Mouse (Mus musculus): ENCODE measurements around the gene Ets2.

Gene Ets2

DNA sequence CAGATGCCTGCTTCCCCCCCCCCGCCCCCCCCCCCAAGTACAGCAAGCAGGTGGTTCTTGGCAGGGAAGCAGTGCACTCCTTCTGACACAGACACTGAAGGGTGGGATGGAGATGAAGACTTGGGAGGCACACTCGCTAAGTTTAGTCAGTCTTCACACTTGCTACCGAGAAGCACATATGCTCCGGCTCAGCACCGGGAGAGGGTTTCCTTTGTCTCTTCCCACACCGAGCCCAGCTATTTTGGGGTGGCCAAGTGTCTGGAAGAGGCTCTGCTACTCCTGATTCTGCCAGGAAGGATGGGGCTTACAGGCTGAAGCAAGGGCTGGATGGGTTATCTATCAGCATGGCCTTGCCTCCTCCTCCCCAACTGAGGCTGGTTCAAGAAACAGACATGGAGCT is 5.3 kb upstream of the Ets2 start:
- no peak for DNase-seq (ENCODE audit: low read depth in 2 of 2, low spot score in 2 of 2)

DNA sequence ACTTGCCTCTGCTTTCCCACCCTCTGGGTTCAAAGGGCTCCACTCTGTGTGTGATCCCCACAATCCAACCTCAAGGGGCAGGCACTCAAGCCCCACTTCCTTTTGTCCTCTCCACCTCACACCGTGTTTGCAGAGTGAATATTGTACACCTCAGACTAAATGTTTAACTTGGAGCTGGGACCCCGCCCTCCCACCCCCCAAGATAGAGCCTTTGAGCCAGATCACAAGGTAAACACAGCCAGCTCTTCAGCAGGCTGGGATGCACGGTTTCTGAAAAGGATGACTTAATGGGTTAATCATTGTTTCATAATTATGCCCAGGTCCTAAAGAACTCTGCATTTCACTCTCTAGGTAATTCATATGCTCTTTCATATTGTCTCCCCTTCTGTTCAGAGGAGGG is 2.2 kb upstream of the Ets2 start:
- no peak for DNase-seq (ENCODE audit: low read depth in 2 of 2, low spot score in 2 of 2)

DNA sequence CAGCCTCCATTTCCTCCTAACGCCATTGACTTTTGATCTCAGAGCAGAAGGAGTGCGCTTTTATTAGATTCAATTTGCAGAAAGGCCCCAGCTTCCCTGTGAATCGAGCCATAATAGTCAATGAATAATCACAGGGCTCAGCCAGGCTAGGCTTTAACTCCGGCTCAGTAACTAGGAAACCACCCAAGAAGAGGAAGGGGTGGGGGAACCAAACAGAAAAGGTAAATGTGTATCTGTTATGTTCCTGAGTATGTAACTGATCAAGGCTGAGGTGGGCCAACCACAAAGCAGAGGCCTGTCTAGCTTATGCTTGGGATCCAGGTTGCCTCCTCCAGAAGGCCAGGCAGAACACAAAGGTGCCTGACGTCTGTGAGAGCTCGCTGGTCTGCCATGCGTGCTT is 1.7 kb upstream of the Ets2 start:
- DNase-seq (ENCODE audit: low read depth in 2 of 2, low spot score in 2 of 2), result no peak

DNA sequence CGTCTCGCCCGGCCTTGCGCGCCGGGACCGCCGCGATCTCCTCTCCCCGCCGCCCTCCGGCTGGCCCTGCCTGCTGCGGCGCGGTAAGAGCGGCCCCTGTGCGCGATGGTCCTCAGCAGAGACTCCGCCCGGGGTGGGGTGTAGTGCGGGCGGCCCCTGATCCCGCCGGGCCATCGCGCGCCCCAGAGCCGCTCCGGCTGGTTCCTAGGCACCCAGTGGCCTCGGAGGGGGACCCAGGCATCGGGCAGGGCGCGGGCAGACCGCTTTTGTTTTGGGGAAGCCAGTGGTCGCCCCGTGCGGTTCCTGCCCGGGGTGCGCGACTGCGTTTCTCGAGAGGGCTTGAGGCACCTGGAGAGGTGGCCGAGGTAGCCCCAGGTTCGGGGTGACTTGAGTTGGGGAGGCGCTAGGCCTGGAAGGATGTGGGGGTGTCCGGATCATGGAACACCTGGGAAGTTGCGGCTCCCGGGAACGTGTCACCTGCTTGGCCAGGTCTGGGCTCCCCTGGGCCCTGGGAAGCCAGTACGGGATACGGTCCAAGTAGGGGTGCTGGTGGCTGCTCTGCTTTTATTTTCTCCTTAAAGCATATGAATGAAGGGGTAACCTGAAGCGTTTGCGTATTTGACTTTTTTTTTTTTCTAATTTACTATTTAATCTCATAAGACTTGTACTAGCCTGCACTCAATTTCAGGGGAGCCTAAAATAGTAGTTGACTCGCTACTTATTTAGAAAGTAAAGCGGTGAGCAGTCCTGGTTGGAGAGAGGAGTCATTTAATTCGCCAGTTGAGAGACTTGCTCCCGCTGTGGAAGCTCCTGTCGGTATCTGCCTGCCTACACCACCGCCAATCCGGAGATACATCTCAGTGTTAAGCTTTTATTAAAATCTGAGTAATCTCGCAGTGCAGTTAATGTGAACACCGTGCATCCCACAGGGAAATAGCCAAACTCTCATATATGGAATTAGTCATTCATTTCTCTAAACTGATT is 979 bp downstream of the Ets2 start:
- peak in 1 of 2 experiments; percentile 35 for DNase-seq (ENCODE audit: low read depth in 2 of 2, low spot score in 2 of 2)

DNA sequence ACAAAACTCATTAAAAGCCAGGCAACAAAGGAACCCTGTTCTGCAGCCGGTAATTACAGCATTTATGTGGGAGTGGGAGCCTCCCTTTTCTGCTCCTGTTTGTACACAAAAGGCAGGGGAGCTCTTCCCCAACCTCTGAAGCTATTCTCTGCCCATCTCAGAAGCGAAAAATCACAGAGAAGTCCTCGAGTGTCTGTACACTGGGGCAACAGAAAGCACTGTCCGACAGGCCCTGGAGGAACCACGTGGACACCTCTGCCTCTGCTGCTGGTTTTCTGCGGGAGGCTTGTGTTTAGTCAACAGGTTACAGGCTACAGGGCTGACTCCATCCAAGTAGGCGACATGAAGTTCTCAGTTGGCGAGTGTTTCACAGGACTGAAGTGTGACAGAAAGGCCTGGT is 2.1 kb downstream of the Ets2 start:
- no peak for DNase-seq (ENCODE audit: low read depth in 2 of 2, low spot score in 2 of 2)

DNA sequence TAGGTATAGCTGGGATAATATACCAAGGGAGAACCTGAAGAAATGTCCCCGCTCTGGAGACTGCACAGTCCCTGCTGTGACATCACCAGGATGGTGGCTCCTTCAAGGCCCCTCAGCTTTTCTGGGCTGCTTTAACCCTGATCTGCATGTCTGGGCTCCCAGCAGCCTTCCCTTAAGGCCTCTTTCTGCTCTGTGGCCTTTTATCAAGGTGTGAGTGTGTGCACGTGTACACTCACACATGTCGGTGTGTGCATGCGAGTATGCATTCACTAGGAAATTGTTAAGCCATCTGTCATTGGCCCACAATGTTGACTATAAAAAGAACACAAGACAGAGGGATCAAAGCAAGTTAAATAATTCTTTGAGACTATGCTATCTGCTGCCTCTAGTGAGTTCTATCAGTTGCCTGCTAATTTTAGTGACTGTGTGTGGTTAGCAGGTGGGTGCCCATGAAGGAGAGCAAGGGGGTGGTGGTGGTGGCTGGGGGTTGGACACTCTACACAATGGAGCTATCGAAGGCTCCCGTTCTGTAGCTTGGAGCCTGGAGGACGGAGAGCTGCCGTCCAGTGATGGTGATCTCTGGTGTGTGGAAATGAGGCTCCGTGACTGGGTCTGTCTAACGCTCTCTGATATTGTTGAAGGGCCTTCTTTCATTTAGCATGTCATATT is 2.9 kb downstream of the Ets2 start:
- no peak for DNase-seq (ENCODE audit: low read depth in 2 of 2, low spot score in 2 of 2)

DNA sequence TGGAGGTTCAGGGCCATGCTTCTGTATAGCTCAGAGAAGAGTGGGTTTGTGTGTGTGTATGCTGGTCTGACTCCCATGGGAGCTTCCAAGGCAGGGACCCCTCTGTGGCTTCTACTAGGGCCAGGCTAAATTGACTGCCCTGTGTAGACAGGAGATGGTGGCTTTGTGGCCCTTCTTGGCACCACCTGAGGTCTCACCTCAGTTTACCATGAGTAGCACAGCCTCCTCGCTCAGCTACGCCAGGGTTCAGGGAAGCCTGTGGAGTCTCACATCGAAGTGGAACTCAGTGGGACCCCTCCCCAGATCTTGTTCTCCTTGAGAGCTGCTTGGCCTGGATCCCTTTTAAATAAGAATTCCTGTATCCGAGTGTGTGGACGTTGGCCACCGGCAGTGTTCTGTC is 3.9 kb downstream of the Ets2 start:
- DNase-seq (ENCODE audit: low read depth in 2 of 2, low spot score in 2 of 2), result no peak

DNA sequence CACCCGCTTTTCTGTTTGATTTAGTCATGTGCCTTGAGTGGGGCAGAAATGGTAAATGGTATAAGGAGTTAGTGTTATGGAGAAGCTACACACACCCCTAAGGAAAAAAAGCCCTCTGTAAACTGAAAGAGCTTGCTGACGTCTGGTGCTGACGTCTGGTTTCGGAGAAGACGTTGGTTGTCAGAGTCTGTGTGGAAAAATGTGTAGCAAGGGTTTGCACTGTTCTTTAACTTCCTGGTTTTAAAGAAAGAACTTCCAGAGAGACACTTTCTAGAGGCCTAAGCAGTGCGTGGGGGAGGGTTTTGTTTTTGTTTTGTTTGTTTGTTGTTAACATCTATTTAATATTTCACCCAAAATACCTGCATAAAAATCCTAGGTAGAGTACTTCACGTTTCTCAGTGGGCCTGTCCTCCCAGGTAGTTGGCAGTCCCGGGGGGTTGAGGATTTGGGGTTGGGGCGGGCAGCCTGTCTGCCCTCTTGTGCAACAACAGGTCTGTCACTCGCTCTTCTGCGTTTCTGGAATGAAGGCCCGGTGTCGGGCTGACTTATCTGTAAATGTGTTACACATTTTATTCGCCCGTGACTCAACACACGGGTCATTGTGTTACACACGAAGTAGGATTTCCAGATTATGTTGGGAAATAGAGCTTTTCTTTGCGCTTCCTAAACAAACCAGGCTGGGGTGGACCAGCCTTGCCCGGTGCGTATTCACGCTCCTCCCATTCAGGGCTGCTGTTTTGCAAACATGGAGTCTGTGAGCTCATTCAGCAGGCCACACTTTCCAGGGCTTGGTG is 6.5 kb downstream of the Ets2 start:
- DNase-seq (ENCODE audit: low read depth in 2 of 2, low spot score in 2 of 2), result no peak

DNA sequence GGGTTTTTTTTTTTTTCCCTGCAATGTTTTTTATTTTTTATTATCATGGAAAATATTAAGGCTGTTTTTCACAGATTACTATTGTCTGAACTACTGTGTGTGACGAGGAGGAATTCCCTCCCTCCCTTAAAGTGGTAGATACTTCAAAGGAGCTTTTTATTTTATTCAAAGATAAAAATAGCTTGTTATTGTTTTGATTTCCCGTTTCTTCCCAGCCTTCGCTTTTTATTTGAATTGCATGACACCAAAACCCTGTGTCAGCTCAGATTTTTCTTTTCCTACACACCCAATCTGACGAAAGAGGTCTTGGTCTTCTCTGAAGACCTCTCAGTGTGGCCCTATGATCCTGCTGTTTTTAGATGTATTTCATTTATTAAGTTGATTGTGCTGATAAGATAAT is 7.3 kb downstream of the Ets2 start:
- DNase-seq (ENCODE audit: low read depth in 2 of 2, low spot score in 2 of 2), result no peak

DNA sequence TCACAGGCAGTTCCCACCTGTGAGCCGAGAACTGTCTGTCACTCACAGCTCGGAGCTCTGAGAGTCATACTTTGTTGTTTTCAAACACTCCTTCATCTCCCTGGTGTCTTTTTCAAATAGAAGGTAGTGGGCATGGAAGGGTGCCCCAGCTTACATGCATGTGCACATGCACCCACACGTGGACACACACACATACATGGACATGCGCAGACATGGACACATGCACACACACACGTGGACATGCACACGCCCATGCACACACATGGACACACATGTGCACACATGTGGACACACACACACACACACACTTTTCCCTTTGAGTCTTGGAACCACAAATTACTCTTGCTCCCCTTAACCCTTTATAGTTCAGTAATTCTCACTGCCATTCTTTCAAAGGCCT is 8.3 kb downstream of the Ets2 start:
- DNase-seq (ENCODE audit: low read depth in 2 of 2, low spot score in 2 of 2), result no peak

DNA sequence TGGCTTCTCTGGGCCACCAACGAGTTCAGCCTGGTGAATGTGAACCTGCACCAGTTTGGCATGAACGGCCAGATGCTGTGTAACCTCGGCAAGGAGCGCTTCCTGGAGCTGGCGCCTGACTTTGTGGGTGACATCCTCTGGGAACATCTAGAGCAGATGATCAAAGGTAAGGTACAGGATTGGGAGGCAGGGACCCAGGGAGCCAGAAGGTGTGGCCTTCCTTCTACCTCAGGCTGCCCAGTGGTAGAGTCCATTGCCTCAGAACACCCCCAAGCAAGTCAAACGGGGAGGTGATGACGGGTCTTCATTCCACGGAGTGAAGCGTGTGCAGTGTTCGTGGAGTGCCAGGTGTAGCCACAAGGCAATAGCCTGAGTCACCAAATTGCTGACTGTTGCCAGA is 10.2 kb downstream of the Ets2 start:
- no peak for DNase-seq (ENCODE audit: low read depth in 2 of 2, low spot score in 2 of 2)

DNA sequence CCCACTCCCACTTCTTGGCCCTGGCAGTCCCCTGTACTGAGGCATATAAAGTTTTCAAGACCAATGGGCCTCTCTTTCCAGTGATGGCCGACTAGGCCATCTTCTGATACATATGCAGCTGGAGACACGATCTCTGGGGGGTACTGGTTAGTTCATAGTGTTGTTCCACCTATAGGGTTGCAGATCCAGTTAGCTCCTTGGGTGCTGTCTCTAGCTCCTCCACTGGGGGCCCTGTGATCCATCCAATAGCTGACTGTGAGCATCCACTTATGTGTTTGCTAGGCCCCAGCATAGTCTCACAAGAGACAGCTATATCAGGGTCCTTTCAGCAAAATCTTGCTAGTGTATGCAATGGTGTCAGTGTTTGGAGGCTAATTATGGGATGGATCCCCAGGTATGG is 11.2 kb downstream of the Ets2 start:
- peak in 1 of 2 experiments; percentile 30 for DNase-seq (ENCODE audit: low read depth in 2 of 2, low spot score in 2 of 2)

DNA sequence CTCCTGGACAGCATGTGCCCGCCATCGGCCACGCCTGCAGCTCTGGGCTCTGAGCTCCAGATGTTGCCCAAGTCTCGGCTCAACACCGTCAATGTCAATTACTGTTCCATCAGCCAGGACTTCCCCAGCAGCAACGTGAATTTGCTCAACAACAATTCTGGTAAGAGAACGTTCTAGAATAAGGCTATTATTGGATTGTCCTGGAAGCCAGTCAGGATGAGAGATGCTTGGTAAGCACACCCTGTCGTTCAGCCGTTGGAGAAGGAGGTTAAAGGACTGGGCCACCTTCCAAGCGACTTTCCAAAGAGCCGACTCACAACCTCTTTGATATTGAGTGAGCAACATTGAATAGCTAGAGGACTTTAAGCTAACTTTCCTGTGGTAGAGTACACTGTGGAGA is 13.2 kb downstream of the Ets2 start:
- DNase-seq (ENCODE audit: low read depth in 2 of 2, low spot score in 2 of 2), result no peak

DNA sequence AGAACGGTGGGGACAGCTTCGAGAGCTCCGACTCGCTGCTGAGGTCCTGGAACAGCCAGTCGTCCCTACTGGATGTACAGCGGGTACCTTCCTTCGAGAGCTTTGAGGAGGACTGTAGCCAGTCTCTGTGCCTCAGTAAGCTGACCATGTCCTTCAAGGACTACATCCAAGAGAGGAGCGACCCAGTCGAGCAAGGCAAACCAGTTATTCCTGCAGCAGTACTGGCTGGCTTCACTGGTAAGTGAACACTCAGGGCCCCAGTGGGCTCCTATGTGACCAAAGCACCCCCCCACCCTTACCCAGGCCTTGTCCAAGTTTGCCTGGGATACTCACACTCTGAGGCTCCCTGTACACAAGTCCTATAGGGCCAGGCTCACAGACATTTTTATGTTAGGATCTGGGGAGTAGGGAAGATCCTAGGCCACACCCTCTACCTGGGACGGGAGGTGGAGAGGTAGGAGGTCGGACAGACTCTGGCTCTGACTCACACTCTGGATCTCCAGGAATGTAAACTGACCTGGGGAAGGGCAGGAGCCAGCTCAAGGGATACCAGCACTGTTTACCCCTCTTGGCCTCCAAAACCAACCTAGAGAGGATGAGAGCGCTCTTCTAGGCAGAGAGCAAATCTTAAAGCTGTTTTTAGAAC is 14.3 kb downstream of the Ets2 start:
- no peak for DNase-seq (ENCODE audit: low read depth in 2 of 2, low spot score in 2 of 2)

DNA sequence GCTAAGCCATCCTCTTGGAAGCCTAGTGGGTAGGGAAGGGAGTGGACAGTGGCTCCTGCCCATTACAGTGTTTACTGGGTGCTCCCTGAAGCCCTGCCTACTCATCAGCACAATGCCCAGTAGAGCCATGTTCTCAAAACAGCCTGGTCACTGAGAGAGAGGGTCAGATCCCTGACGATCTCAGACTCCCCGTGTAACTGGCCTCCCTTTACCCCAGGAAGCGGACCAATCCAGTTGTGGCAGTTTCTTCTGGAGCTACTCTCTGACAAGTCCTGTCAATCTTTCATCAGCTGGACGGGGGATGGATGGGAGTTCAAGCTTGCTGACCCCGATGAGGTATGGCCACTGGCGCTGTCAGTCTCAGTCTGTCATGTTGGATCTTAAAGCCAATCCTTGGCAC is 15.8 kb downstream of the Ets2 start:
- DNase-seq (ENCODE audit: low read depth in 2 of 2, low spot score in 2 of 2), result no peak

DNA sequence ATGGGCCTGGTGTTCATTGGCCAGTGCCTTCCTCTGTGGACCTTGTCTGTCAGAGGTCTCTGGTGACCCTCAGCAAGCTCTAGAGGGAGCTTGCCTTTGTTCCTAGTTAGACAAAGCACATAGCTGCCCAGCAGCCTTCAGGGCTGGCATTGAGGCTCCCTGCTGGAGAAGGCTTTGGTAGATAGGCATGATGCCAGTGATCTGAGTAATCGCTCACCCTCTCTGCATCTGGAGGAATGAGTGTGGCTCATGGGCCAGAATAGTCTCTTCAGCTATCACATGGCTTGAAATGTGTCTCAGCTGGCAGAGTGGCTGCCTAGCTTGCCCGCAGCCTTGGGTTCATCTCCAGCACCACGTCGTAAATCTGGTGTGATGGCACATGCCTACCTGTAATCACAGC is 16.2 kb downstream of the Ets2 start:
- DNase-seq (ENCODE audit: low read depth in 2 of 2, low spot score in 2 of 2), result no peak

DNA sequence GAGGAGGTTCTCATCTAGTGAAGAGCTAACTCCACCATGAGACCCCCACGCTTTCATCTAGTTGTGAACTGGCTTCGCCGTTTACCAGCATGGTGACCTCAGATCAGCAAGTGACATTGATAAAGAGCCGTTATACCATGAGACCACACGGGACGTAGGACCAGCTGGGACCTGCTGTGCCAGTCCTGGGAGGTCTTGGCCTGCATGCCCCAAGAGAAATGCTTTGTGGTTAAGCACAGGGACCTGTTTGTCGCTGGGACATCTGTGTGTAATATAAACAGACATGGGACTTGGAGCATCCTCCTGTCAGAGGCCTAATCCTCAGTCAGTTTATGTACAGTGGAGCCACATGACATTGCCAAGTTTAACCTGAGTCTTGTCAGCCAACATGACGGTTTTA is 18.7 kb downstream of the Ets2 start:
- no peak for DNase-seq (ENCODE audit: low read depth in 2 of 2, low spot score in 2 of 2)

DNA sequence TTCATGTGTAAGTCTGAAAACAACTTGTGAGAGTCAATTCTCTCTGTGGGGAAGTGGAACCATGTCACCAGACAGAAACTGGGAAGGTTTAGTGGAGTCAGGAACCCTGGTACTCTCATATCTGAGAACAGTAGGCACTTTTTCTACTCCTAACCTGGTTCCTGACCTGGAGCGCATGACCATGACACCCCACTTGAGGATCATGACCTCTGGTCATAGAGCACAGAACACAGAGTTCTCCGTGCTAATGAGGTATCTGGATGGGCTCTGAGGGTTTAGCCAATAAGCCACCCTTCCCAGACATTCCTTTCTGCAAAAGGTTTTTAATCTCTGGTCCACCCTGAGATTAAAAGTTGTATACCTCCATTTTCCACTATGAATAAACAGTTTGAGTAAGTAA is 22.4 kb downstream of the Ets2 start:
- DNase-seq (ENCODE audit: low read depth in 2 of 2, low spot score in 2 of 2), result no peak

DNA sequence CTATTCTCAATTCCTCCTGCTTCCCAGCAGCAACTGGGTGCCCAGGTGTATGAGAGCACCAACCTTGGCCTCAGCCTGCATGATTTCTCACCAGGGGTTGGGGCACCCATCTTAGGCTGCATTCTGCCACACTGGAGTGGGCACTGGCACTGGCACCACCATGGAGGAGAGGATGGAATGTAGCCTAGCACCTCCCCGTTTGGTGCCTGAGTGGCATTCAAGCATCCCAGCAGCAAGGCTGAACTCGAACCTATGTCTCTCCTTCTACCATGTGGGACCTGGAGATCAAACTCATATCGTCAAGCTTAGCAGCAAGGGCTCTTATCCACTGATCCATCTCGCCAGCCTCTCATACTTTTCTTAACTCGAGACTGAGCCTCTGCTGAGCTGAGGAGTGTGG is 22.9 kb downstream of the Ets2 start:
- DNase-seq (ENCODE audit: low read depth in 2 of 2, low spot score in 2 of 2), result no peak

DNA sequence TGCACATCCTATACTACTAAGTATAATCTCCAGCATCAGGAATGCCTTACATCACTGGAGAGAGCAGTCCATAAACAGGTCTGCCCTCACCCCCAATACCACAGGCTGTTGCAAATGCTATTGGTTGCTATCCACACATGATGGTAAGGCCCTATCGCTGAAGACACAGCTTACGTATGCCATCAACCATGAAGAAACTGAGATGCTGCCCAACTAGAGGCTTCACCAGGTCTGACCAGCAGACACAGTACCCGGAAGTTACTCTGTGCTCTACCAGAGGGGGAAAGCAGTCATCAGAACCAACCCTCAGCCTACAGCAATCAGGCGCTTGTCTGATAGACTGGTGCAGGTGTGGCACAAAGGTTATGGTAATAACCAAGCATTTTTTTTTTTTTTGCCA is 24.9 kb downstream of the Ets2 start:
- no peak for DNase-seq (ENCODE audit: low read depth in 2 of 2, low spot score in 2 of 2)
